Mouse (Mus musculus): Measurements from ENCODE around the gene Nphp1.

The Nphp1 gene

GRCm38 (mm10) chr2:127749376-127749775, 39.3 kb downstream of the Nphp1 start:
- in situ Hi-C loops (cut with MboI, MseI), result no loop called here

DNA sequence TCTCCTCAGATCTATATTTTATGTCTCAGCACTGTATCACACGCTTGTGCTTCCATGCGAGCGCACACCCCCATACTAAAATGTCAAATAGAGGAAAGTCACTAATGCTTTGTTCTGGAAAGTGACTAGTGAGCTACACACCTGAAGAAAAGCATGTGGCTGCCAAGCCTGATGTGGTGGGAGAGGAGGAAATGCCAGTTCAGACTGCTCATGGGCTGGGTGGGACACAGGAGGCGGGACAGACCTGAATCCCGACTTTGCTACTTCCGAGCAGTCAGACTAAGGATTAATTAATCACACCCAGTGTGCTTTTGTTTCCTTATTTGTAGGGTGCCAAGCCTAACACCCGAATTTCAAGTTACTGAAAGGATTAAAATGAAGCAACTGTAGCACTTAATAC, 40.4 kb downstream of the Nphp1 start:
- in situ Hi-C loops (cut with MboI, MseI), result no loop called here

DNA sequence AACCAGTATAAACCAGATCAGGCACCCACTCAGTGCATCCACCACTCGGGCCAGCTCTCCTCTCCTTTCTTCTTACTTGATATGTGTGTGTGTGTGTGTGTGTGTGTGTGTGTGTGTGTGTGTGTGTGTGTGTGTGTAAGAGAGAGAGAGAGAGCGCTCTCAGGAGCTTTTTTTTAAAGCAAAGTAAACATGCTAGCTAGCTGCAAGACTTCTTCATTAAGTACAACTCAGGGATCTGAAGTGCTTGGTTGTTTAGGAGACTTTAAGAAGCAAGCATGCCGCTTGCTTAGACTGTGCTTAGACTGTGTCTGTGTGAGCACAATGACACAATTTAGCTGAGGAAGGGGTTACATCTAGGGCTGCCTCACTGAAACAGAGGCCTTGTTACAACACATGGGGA, 46.1 kb downstream of the Nphp1 start:
- in situ Hi-C loops (cut with MboI, MseI), result no loop called here

- in situ Hi-C loops (cut with MboI, MseI), result no loop called here
These were observed 47.8 kb downstream of the Nphp1 start for GRCm38 (mm10) chr2:127740756-127741519.

GRCm38 (mm10) chr2:127737885-127738284, 50.8 kb downstream of the Nphp1 start:
- in situ Hi-C loops (cut with MboI, MseI), result no loop called here

GRCm38 (mm10) chr2:127736631-127737209, 52.0 kb downstream of the Nphp1 start:
- in situ Hi-C loops (cut with MboI, MseI), result no loop called here

DNA sequence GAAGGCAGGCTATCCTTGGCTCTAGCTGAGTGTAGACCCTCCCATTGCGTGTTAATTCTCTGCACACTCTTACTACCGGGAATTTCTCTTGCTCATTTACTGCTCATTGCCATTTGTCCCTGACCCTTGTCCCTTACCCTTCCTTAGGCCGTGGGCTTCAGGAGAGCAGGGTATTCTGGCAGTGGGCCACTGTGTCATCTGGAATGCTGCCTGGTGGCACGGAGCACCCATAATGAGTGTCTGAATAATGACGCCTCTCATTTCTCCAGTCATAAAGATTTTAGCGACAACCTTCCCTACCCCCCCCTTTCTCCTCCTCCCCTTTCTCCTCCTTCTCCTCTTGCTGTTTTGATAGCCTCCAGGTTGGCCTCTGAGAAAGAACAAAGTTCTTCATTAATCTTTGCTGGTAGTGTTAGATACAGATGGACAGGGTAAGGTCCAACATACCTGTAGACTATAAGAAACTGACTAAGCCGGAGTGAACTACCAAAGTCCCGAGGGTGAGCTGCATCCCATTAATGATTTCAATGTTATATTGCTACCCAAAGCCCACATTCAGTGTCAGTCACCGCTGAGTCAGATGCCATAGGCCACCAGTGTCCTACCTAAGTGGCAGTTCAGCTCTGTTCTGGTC, 53.1 kb downstream of the Nphp1 start:
- in situ Hi-C loops (cut with MboI, MseI), result no loop called here

- in situ Hi-C loops (cut with MboI, MseI), result no loop called here
These were observed 53.8 kb downstream of the Nphp1 start for GRCm38 (mm10) chr2:127734889-127735288.

DNA sequence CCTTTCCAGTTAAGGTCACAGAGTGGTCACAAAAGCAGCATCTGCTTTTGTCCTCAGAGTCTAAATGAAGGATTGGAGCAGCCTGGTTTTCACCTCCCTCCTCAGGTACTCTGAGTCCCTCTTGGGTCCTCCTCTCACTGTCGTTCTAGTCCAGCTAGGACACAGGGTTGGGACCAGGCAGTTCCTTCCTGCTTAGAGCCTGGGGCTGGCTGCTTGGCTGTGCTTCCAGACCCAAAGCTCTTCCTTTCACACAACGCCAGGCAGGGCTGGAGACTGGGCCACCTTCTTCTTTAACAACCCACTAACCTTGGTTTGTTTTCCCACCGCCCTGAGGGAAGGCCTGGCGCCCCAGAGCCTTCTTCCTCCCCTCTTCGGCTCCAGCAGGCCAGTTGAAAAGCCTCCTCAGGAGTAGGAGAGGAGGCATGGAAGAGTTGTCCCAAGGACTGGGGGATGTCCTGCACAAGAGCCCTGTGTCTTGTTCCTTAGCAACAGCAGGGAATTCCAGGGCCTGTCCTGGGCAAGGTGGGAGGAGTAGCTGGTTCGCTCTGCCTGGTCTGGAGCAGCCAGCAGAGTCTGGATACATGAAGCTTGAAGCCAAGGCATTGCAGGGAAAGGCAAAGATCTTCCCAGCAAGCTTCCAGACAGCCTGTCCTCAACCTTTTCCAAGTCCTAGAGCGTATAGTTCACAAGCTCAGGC, 58.2 kb downstream of the Nphp1 start:
- in situ Hi-C loops (cut with MboI, MseI), result no loop called here

- in situ Hi-C loops (cut with MboI, MseI), result no loop called here
These were observed 59.0 kb downstream of the Nphp1 start, which contains the start of gene Mall for GRCm38 (mm10) chr2:127729671-127730070. Gene Mall, minus strand, starts transcription at chr2:127729932.

GRCm38 (mm10) chr2:127728661-127729450, 59.8 kb downstream of the Nphp1 start:
- in situ Hi-C loops (cut with MboI, MseI), result no loop called here

- in situ Hi-C loops (cut with MboI, MseI), result no loop called here
These were observed 60.6 kb downstream of the Nphp1 start for GRCm38 (mm10) chr2:127728146-127728545.

GRCm38 (mm10) chr2:127723193-127723592, 65.5 kb downstream of the Nphp1 start:
- in situ Hi-C loops (cut with MboI, MseI), result no loop called here

DNA sequence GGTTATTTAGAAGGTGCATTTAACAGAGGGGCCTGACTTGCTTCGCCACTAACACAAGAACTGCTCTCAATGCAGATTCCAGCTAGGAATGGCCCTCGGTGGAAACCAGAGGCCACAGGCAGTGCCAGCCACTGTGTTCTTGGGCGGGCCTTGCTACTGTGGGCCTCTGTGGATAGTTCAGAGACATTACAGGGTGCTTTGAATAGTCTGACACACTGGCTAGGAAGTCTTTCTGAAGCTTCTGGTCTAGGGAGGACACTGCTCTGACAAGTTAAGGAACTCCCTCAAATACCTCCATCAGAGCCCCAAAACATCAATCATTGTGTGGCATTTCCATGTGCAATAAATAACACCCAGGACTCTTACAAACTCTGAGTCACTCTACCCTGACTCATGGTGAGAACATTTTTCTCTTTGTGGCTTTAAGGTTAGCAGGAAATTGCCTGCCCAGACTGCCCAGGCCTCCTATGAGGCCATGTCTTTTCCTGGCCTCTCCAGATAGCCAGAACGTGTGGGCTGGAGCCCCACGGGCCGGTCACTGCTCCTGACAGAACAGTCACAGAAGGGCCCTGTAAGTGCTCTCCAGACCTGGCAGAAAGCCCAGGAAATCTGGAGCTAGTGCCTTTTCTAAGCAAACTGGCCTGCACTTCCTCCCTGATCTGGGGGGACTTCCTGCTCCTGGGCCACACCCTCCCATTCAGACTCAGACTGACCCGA, 66.4 kb downstream of the Nphp1 start:
- in situ Hi-C loops (cut with MboI, MseI), result no loop called here

- in situ Hi-C loops (cut with MboI, MseI), result no loop called here
These were observed 69.7 kb downstream of the Nphp1 start for GRCm38 (mm10) chr2:127718839-127719468.

DNA sequence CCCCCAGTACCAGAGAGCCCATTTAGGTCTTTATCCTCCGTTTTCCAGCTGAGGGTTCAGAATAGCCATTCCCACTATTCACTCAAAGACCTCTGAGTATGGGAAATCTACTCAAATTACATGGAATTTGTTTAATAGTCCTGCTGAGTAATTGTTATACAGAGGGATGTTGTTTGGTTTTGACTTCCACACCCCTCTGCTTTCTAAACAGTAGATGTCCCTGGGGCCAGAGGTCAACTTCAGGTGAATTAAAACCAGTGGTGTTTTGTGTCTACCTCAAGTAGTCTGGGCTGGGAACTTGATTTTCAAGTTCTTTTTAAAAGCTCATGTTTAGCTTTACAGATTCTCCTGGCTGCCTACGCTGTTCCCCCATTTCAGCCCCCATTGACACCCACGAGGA, 74.0 kb downstream of the Nphp1 start:
- in situ Hi-C loops (cut with MboI, MseI), result no loop called here

- in situ Hi-C loops (cut with MboI, MseI), result no loop called here
These were observed 79.9 kb downstream of the Nphp1 start for GRCm38 (mm10) chr2:127708792-127709191.

- in situ Hi-C loops (cut with MboI, MseI), result no loop called here
These were observed 80.6 kb downstream of the Nphp1 start for GRCm38 (mm10) chr2:127708060-127708459.

DNA sequence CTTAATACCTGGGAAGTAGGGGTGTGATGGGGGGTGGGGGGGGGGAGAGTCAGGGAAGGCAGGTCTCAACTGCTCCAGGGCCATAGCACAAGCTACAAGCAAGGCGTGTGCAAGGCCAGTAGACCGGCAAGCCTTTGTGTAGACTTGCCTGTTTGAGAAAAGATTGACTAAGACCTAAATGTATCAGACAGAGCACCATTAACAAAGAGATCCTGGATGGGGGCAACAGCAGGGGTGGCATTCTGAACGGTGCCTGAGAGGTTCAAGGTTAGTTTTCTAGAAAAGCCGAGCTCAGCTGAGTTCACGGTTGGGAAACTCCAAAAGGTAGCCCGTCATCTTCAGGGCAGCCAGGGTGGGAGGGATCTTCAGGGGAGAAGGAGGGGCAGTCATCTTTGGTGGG, 83.4 kb downstream of the Nphp1 start:
- in situ Hi-C loops (cut with MboI, MseI), result no loop called here

Data from regulatory T cell (primary cell).